Mouse (Mus musculus) cortical plate, adult 2 months (tissue): ENCODE data around the gene Adk.

Experiments
- CTCF ChIP-seq: fragments of 200-500 bp; IDR thresholded peaks from 2 replicates; pipeline ENCODE4 v1.5.1; 2011; ENCODE audit warnings: mild to moderate bottlenecking, control low read depth, low read length; ENCODE audit not compliant: insufficient read depth; ENCODE audit errors: extremely low read depth
- POLR2A ChIP-seq: fragments of 200-500 bp; IDR thresholded peaks from 2 replicates; pipeline ENCODE4 v1.6.1; 2011; ENCODE audit warnings: mild to moderate bottlenecking, low read length, control low read depth; ENCODE audit not compliant: insufficient read depth; ENCODE audit errors: extremely low read depth

DNA sequence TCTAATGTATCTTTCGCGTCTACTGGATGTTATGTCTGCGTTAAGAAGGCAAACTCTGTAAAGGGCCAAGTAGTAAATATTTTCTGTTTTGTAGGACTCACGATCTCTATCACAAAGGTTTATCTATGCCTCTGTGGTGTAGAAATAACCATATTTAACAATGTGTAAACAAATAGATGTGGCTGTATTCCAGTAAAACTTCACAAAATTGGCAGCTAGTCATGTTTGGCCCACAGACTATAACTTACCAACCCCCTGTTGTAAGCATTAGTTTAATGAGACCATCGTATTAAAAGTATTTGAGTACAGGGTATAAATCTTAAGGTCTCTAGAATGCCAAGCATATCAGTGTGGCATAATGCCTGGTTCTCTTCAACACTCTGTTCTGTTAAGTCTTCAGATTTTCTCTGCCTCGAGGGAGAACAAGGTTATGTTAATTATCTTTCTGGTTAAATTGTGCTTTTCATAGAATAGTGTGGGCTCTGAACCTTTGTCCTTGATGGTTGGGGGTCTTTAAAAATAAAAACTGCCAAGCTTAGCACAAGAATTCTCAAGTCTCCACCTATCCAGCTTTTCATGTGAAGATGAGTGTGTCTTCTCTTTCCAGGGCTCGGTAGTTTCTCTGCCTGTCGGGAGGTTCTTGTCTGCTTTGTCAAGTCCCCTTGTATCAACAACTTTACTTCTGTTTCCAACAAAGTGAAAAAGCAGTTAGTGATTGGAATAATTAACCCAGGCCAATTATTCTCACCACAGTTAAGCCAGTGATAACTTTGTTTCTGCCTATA, 350.4 kb downstream of the Adk start:
- TF ChIP-seq CTCF (no peak), POLR2A (no peak)
